Mouse (Mus musculus): Measurements from ENCODE around the gene Lrrc45. TPM values are rescaled to one million over a fixed set of nuclear protein-coding genes. Genes with fewer than 3 reads are reported as not detected.
"Not testable (repeated sequence)": the region's sequence is repeated elsewhere in the genome, so short reads cannot be mapped to it uniquely, and the experiment has no call there.

Lrrc45 gene
- total RNA-seq, 2 experiments from 2014 or later: 11.0 to 37.6 TPM

DNA sequence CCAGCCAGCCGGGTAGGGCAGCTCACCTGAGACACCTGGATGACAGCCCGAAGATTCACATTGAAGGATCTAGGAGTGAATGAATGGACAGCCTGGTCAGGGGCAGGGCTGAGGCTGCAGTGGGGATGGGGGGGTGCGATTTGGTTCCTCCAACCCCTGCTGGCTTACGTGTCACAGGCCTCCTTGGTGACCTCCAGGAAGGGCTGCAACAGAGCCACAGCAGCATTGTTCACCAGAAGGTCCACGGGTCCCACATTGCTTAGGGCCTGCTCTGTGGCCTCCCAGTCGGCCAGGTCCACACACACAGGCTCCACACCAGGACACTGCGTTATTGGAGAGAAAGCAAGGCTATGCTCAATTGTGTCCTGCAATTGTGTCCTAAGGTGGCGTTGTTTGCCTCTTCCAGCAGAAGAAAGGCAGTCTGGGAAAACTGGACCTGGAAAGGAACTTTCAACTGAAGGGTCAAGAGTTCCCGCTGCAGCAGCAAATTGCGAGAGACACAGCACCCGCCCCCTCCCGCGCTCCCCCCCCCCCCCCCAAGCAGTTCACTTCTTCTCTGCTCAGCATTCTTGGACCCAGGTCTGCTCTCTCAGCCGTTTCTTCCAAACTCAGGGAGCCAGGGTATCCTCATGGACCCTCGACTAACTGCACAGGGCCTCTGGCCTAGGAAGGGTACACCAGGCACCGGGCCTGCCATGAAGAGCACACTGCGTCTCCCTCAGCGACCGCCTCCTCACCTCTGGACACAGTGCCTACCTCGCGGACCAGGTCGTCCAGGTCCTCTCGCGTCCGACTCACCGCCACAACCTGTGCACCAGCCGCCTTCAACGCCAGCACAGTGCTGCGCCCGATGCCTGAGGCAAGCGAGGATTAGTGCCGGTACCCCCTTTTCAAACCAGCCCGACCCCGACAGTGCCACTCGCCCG is 12.8 kb downstream of the Lrrc45 start:
- ATAC-seq (replicated peaks; ENCODE audit: poor library complexity): no peak

DNA sequence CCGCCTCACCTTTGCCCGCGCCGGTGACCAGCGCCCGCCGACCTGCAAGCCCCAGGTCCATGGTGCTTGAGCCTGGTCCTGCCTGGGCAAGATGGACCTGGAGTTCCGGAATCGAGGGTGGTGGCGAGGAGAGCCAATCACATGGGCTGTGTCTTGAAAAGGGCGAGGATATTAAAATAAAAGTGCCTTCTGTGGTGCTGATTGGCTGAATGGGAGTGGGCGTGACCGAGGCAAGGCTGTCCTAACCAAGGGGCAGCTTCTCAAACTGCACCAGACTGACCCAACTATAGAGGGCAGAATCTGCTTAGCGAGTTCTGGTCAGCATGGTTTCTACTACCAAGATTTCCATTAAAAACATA is 13.4 kb downstream of the Lrrc45 start, which contains the start of gene Dcxr:
Gene Dcxr (minus strand): TSS at position 113 of the 359 bp plus-strand sequence.
- ATAC-seq (replicated peaks; ENCODE audit: poor library complexity): peak; percentile 89

DNA sequence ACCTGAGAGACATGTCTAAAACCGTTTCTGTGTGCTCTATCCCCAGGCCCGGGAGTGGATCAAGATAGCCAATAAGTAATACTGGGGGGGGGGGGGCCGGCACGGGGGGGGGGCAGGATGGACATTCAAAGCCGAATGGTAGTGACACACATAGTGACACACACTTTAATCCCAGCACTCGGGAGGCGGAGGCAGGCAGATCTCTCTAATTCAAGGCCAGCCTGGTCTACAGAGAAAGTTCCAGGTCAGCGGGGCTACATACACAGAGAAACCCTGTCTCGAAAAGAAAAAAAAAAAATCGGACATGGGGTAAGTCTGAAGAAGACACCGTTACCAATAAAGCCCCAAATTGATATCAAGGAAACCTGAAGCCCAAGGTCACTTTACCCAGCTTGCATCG is 13.8 kb downstream of the Lrrc45 start:
- ATAC-seq (replicated peaks; ENCODE audit: poor library complexity): no peak

DNA sequence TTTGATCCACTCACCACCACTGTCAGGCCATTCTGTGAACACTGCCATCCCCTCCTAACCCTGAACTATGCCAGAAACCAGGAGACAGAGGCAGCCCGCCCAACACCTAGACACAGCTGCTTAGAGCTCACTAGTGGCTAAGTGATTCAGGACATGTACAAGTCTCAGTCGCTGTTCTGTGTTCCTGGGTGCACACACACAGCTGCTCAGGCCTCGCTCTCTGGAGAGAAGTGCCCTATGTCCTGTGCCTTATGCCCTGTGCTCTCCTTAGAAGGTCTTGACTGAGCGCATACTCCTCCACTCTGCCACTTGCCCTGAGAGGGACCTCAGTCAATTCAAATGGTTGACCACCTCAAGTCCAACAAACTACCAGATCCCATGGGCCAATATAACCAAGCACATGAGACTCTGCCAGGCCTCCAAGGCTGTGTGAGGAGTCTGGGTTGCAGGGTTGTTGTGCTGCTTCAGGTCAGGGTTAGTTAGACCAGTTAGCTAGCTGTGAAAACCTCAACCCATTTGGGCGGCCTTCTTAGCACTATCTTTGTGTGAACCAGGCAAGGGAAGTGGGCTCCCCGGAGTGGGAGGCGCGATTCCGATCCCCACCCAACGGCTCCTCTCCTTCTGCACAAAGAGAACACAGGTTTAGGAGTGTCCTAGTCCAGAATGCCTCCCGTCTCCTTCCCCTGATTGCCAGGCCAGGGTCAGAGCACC is 15.0 kb downstream of the Lrrc45 start:
- no peak for ATAC-seq (replicated peaks; ENCODE audit: poor library complexity)

DNA sequence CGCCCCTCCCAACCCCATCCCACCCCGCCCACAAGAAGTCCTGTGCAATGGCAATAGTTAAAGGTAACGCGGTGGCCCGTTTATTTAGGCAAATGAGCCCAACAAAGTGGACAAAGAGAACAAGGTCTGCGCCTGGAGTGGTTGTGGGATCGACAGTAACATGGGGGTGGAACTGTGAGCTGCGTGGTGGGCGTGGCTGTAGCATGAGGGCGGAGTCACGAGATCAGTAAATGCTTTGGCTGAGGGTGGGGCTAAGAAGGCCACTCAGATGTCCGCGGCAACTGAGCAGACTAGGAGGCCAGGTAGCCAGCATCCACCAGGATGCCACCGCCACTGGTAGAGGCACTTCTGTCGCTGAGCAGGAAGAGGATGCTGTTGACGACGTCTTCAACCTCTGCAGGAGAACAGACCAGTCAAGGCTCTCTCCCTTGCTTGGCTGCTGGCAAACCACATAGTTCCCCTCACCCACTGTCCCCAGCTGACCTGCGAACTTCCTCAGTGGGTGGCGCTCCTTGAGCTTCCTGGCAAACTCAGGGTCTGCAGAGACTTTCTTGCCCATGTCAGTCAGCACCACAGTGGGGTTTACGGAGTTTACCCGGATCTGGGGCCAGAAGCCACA is 15.8 kb downstream of the Lrrc45 start:
- ATAC-seq (replicated peaks; ENCODE audit: poor library complexity): peak; percentile 70

DNA sequence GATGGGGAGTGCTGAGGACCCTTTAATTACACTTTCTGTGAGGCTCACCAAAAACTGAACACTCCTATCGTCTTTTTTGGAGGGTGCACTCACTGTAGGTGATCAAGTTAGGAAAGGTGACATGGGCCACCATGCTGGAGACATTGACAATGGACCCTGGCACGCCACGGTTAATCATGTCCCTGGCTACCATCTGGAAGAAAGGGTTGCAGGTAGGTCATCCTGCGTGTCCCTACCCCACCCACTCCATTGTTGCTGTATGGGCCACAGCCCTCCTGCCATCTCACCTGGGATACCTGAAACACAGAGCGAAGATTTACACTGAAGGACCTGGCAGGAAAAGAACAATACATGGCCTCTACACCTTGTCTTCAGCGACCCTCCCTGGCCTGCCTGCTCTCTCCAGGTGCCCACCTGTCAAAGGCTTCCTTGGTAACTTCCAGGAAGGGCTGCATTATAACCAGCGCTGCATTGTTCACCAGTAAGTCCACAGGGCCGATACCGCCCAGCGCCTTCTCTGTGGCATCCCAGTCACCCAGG is 16.7 kb downstream of the Lrrc45 start:
- no peak for ATAC-seq (replicated peaks; ENCODE audit: poor library complexity)

DNA sequence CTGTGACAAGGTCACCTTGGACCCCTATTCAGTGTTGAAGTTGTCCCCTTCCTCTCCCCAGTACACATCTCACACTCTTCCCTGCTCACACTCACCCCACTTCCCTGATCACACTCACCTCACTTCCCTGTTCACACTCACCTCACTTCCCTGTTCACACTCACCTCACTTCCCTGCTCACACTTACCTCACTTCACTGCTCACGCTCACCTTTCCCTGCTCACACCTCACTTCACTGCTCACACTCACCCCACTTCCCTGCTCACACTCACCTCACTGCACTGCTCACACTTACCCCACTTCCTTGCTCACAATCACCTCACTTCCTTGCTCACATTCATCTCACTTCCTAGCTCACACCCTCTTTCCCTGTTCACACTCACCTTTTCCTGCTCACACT is 17.7 kb downstream of the Lrrc45 start:
- no peak for ATAC-seq (replicated peaks; ENCODE audit: poor library complexity)

DNA sequence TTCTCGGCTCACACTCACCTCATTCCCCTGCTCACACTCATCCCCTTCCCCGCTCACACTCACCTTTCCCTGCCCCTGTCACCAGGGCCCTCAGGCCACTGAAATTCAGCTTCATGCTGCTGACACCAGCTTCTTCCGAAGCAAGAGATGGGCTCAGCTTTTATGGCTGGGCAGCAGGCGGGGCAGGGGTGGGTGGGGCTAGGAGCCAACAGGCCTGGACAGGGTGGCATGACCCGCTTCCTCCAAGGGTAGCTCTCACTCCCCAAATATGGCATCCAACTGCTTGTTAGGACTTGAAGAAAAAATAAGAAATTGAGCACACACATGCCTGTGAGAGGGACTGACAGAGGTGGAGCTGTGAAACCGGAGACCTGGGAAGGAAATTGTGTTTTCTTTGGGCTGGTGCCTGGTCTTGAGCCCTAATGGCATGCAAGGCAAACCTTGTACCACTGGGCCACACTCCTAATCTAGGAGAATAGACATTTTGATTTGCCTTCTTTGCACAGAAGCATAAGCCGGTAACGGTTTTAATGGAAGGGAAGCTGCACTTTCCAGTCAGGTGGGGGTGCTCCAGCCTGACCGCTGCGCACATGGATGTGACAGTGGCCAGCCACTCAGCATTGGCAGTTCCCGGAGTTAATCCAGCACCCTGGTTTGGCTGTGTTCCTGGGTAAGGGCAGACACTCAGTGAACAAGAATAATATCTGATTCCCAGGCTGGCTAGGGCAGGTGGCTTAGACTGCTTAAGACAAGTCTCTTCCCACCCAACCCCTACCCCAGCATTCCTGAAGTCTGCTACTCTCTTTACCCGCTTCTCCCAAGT is 18.3 kb downstream of the Lrrc45 start, which contains the start of gene Cbr2:
Gene Cbr2 (minus strand): TSS at position 257 of the 823 bp plus-strand sequence.
- no peak for ATAC-seq (replicated peaks; ENCODE audit: poor library complexity)

DNA sequence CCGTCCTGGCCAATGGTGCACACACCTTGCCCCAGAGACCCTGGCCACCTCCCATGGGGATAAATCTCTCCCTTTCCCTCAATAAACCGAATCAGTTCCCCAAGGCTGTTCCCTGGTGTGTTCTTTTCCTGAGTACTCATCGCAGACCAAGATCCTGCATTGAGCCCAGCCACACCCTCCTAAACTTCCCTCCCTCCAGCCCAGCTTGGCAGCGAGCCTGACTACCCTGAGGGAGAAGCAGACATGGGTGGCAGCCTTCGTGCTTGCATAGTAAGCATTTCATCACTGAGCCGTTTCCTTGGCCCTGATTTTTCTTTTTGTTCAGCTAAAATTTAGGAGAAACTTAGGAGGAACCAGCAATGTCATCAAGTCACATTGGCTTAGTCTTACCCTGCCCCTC is 19.8 kb downstream of the Lrrc45 start:
- peak; percentile 42; the same call in 1 of the 2 replicates for ATAC-seq (replicated peaks; ENCODE audit: poor library complexity)

DNA sequence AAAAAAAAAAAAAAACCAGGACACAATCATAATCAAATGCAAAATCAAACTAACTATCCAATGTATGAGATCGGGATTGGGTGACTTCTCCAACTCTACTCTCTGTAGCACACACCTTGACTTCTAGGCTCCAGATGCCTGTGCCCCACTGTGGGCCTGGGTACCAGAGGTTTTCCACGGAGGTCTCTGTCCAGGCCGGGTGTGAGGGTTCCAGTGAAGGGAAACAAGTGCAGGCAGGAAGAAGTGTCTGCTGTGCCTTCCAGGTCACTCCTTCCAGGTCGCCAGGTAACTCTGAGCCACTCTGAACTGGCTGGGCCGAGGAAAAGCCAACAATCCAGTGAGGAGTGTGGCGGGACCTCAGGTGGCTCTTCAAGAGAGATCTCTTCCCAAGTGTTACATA is 22.7 kb downstream of the Lrrc45 start:
- no peak for ATAC-seq (replicated peaks; ENCODE audit: poor library complexity)

DNA sequence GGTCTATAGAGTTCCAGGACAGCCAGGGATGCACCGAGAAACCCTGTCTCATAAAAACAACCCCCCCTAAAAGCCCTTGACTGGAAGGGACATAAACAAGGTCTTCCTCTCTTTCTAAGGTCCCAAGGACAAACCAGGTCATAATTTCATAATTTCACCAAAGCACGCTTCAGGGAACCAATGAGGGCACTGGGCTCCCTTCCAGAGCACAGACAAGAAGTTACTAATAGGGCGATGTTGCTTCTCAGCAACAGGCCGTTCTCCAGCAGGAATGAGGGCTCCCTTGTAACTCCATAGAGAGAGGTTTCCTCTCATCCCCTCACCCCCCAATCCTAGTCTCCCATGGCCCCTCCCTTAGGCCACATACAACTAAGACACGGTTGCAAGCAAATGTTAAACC is 27.3 kb downstream of the Lrrc45 start:
- ATAC-seq (replicated peaks; ENCODE audit: poor library complexity): no peak

DNA sequence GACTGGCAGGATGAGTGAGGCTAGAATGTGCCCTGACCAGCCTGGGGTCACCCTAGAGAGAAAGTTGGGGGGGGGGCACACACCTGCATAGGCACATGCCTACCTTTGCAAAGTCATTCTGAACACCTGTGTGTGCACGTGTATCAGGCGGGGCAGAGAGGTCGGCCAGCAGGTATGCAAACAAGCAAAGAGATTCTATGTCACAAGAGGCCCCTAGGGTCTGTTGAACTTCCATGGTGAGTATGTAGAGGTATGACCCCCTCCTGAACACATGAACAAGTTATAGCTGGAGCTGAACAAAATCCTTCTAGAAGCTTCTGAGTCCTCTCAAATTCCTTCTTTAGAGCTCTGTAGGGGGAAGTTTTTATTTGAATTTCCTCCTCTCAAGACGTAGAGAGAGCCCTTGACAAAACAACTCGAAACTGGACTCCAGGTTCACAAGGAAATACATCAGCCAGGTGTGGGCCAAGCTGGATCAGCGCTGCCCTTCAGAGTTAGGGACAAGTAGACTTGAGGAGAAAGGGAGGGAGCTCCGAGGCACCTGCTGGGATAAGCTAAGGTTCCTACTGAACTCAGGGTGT is 30.5 kb downstream of the Lrrc45 start:
- ATAC-seq (replicated peaks; ENCODE audit: poor library complexity): no peak

DNA sequence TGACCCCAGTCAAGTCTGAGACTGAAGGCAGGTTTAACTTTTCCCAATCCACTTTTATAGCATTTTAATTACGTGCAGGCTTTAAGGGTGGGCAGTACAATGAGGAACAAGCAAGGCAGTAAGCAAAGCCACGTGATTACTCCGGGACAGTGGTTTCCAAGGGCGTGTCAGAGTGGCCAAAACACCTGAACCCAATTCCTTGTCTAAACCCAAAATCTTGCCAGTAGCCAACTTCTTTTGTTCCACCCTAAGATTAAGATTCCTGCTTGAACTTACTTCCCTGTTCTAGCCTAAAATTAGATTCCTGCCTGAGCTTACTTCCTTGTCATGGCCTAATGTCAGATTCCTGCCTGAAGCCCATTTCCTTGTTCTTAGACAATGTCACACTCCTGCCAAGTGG is 34.2 kb downstream of the Lrrc45 start:
- 0 out of 2 replicates have a peak, but pooled peaks have one; percentile 26 for ATAC-seq (replicated peaks; ENCODE audit: poor library complexity)

DNA sequence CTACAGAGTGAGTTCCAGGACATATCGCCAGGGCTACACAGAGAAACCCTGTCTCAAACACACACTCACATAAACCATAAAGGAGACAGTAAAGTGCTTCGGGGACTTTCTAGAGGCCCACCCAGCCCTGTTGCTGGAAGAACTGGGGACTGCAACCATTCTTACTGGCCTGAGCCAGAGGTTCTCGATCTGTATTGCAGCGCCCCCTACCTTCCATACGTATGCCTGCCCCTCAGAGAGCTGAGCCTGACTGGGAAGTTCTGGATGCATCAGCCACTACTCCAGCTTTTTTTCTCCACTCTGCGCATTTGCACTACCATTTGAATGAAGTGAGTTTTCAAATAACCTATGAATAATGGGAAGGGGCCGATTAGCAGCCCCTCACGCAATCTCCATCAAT is 35.7 kb downstream of the Lrrc45 start:
- peak; percentile 95 for ATAC-seq (replicated peaks; ENCODE audit: poor library complexity)

DNA sequence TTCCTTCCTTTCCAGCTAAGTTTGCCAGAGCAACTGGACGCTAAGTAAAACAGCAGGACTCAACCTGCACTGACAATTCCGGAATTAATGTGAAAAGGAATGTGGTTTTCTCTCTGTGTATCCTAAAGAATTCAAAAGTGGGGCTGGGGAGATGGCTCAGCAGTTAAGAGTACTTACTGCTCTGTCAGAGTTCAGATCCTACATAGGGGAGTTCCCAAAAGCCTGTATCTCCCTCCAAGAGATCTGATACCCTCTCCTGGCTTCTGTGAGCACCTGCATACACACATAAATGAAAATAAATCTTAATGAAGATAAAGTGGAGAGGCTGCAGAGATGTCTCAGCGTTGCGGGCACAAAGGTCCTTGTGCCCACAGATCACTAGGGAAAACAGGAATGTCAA is 37.9 kb downstream of the Lrrc45 start:
- no peak for ATAC-seq (replicated peaks; ENCODE audit: poor library complexity)

DNA sequence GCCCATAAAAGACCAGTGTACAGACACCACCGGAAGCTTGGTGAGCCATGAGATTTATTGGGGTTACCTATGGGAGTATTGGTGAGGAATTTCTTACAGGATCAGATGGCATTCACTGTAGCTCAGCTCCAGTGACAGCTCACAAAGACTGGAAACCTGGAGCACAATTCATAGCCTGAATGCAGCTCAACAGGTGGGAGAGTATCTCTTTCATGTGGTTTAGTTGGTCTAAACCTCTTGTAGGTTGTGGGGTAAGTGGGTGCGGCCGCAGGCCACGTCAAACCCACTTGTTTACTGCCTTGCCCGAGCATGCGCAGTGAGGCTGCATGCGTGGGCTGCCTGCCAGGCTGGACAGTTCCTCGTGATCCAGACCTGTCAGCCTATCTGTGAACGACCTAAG is 46.5 kb downstream of the Lrrc45 start:
- no peak for ATAC-seq (replicated peaks; ENCODE audit: poor library complexity)

DNA sequence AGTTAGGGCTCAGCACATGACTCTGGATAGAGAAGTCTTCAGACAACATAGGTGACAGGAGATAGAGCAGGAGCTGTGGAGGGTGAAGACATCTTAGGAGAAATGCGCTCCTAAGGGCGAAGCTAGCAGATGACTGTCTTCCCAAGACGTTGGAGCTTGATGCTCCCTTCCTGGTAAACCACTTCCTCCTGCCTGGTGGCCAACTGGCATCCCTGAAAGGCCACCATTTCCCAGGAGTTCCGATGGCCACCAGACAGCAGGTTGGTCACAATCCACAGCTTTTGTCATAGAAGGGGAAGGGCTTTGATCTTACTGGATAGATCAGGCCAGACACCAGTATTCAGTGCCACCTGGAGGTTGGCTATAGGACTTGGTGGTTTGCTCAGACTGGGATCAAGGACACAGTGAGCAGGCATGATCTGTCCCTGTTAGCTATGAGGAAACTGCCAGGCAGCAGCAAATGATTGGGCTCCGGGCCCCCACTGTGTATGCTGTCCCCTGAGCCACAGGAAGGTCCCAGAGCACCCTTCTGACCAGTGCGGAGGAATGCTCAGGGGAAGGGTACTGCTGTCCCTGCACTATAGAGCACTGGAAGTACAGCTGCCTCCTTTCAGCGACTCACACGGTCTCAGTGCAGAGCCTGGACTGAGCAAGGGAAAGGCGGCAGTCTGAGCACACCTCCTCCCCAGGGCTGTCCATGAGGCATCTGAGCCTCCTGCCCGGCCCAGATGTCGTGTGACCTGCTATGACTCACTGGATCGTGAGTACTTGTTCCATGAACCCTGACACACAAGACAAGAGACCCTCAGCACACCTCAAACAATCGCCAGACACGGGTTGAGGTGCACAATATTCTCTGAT is 48.3 kb downstream of the Lrrc45 start:
- ATAC-seq (replicated peaks; ENCODE audit: poor library complexity): no peak

DNA sequence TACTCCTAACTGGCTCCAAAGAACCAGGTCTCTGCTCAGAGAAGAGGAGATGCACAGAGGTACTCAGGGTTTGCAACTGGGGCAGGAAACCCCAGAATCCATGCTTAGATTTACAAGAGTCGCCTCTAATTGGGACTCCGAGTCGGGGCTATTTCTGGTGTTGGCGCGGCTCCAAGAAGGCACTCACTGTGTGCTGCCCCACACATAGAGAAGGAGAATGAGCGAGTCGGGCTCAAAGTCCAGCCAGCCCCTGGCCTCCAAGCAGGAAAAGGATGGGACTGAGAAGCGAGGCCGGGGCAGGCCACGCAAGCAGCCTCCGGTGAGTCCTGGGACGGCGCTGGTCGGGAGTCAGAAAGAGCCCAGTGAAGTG is 48.9 kb downstream of the Lrrc45 start, which contains the start of gene Hmga1b:
Gene Hmga1b (plus strand): TSS at position 123 of the 370 bp plus-strand sequence.
- not testable (repeated sequence) for ATAC-seq (replicated peaks; ENCODE audit: poor library complexity)

All from megakaryocyte progenitor cell, adult 5-6 weeks (primary cell).